Mouse (Mus musculus) olfactory bulb, adult 2 months (tissue): ENCODE results near the gene Gas2.

Experiments used
- CTCF ChIP-seq: fragments of 200-500 bp; IDR thresholded peaks from 2 replicates; pipeline ENCODE4 v1.5.1; 2012; ENCODE audit warnings: low read depth, mild to moderate bottlenecking, low read length, moderate library complexity; ENCODE audit not compliant: insufficient read depth
- POLR2A ChIP-seq: fragments of 200-500 bp; IDR thresholded peaks from 2 replicates; pipeline ENCODE4 v1.6.1; 2012; ENCODE audit warnings: mild to moderate bottlenecking, low read depth, low read length, moderate library complexity; ENCODE audit not compliant: insufficient read depth

GRCm38 (mm10) chr7:51940461-51940860 lies 78.6 kb downstream of the Gas2 start:
- TF ChIP-seq CTCF: no peak
- no peak for TF ChIP-seq POLR2A
